Mouse (Mus musculus): ENCODE measurements around the gene Srprb.

- no peak for TF ChIP-seq EP300 (IDR thresholded peaks at IDR 0.05; ENCODE audit: low read depth)
- TF ChIP-seq CTCF (IDR thresholded peaks at IDR 0.05; ENCODE audit: low read depth): no peak
Measured at GRCm38 (mm10) chr9:103186747-103187146, 15.2 kb downstream of the Srprb start.

Measured in liver, embryonic 14.5 days (tissue).